Mouse (Mus musculus): Measurements from ENCODE around the gene Uqcc3.
"Not testable (repeated sequence)": the region's sequence is repeated elsewhere in the genome, so short reads cannot be mapped to it uniquely, and the experiment has no call there.

The Uqcc3 gene

DNA sequence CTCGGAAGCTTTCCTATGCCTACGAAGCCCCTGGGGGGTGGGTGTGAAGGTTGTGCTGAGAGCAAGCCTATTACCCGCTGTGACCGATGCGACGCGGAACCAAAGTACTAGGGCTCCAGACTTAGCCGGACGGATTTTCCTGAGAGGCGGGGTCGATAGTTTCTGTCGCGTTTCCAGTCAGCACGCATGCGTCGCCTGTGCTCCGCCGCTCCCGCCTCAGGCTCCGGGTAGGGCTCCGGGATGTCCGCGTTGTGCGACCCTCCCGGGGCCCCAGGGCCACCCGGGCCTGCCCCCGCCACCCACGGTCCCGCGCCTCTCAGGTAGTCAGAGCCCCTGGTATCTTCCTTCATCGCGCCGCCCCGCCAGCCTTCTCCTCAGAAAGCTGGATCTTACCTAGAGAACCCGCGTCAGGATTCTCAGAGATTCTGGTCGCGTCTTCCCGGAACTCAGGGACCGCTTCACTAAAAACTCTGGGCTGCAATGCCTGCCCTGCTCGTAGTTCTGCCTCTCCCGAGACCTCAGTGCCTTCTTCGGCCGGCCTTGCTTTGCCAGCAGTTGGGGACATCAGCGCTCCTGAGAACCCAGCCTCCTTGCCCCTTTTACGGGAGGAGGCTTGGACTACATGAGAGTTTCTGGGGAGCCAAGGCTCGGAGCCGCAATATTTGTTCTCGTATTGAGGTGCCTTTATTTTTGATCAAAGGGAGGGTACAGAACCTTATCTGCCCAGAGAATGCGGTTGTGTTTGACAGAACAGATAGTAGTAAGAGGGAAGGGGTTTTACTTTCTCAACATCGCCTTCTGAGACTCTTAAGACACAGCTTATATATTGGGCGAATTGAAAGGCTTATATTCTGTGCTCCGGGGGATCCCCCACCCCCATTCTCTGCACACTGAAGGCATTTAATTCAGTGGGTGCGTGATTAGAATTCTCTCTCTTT is 12.4 kb upstream of the Uqcc3 start, which contains the start of gene Ints5:
TSS of gene Ints5 (plus strand) at position 177 of the 938 bp plus-strand sequence.
- DNase-seq: peak; percentile 83

DNA sequence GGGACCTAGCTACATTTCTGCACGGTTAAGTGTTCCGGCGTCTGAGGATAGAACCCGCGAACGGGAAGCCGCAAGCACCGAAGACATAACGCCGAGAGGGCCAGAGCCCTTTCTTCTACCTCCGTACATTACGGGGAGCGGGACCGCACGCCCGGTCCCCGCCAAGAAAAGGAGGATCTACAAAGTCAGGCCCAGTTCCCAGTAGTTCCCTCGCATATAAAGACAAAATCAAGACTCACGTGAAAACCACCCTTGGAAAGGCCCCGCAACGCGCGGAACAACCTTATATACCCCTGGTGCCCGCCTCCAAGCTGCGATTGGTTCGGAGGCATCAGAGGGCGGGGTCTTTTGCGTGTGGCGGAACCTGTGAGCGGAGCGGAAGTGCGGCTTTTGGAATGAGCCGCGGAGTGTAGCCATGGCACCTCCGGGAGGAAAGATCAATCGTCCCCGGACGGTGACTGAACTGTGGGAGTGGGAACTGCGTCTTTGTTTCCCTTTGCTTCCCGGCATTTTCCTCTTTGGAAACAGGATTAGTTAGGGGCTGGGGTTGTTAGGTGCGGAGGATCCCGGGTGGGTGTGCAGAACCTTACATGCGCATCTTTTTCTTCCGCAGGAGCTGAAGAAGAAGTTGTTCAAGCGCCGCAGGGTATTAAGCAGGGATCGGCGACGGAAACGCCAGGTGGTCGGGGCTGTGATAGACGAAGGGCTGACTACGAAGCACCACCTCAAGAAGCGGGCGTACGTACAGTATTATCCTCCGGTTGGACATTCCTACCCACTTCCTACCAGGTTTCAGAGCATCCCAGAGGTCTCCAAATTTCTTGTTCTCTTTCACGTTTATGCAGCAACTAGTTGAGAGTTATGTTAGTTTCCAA is 8.0 kb upstream of the Uqcc3 start, which contains the start of the genes 1810009A15Rik and Gm49416:
TSS of gene 1810009A15Rik (plus strand) at position 343 of the 875 bp plus-strand sequence.
TSS of gene Gm49416 (plus strand) at position 416 of the 875 bp plus-strand sequence.
- peak; percentile 92 for DNase-seq

DNA sequence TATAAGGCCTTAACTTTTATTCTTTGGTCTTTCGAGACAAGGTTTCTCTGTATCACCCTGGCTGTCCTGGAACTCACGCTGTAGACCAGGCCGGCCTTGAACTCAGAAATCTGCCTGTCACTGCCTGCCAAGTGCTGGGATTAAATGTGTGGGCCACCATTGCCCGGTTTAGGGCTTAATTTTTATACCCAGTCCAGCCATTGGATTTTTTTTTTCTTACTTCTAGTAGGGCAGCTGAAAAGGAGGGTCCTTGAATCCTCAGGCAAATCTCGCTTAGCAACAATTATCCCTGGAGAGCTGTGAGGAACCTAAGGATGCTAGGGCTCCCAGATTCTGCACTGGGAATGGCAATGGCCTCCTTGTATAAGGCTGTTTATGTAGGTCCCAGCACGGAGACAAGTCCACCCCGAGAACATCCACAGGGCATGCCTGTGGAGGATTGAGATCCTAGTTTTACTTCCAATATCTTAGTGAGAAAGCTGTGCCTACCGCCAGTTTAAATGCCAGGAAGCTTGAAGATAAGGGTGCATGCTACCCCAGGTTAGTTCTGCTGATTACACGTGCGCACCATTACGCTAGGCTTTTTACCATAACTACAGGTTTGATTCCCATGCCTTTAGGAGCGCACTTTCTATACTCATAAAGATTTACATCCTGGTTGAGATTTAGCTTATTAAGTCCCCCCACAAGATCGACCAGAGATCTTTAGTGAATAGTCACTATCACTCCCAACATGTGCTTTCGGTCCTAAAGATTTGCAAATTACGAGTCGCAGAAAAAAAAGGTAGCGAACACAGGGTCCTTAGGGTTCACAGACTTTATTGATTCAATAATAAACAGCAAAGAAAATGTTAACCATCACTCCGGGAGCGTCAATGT is 7.1 kb upstream of the Uqcc3 start:
- DNase-seq: no peak

DNA sequence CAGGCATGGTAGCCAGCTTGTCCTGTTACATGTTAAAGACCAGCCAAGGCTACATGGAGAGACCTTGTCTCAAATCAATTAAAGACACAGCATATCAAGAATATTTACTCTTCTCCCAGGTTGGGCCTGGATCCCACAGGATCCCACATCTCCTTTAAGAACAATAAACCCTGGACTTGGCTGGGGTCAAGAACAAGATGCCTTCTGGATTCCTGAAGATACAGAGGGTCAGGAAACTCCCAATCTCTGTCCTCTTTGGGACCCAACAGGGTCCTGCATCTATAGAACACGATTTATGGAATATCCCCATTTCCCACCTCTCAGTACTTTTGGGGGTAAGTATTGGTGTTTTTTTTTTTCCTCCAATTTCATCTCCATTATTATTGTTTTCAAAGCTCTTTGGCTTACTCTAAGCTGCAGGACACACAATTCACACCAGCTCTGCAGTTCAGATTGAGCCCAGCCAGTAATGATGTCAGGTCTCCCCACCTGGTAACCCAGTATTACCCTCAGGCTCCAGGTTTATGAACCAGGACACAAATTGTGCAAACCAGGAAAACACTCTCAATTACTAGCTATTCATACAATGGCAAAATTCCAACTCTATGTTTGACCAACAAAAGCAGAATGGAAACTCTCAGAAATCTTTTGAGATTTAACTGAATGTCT is 6.3 kb upstream of the Uqcc3 start:
- DNase-seq: no peak

DNA sequence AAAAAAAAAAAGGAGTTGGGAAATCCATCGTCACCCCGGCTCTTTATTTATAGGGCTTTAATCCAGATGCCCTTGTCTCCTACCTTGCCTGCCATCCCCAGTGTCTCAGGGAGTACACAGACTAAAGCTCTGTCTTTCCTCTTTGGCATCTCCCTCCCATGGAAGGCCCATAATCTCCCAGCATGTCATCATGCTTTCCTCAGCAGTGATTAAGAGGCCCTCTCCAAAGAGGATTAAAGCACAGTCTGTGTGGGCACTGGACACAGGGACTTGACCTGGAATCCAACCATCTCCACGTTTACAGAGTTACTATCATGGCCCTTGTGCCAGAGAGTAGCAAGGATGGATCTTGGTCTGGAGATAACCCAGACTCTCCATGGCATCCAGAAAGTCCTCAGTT is 2.9 kb upstream of the Uqcc3 start, which contains the start of the genes Lbhd1 and Gm49403:
TSS of gene Lbhd1 (plus strand) at position 117 of the 400 bp plus-strand sequence.
TSS of gene Gm49403 (plus strand) at position 315 of the 400 bp plus-strand sequence.
- DNase-seq: no peak

DNA sequence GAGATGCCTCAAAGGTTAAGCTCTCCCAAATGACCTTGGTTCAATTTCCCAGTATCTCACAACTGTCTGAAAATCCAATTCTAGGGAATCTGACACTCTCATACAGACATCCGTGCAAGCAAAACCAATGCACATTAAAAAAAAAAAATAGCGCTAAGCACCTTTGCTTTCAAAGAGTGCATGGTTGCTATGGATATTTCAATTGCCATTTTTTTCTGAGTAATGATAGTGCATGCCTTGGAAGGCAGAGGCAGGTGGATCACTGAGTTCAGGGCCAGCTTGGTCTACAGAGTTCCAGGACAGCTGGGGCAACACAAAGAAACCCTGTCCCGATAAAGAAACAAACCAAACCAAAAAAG is 290 bp upstream of the Uqcc3 start:
- DNase-seq: no peak

DNA sequence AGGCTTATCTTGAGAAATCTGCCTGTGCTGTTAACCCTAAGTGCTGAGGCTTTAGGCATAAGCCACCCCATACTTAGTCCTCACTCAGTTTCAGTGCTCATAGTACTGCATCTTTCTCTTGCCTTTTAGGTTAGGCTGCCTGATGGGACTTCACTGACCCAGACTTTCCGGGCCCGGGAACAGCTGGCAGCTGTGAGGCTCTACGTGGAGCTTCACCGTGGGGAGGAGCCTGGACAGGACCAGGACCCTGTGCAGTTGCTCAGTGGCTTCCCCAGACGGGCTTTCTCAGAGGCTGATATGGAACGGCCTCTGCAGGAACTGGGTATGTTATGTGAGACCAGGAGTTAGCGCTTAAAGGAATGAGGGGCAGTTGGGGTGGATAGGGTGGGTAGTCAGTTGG is 5.7 kb downstream of the Uqcc3 start:
- no peak for DNase-seq

DNA sequence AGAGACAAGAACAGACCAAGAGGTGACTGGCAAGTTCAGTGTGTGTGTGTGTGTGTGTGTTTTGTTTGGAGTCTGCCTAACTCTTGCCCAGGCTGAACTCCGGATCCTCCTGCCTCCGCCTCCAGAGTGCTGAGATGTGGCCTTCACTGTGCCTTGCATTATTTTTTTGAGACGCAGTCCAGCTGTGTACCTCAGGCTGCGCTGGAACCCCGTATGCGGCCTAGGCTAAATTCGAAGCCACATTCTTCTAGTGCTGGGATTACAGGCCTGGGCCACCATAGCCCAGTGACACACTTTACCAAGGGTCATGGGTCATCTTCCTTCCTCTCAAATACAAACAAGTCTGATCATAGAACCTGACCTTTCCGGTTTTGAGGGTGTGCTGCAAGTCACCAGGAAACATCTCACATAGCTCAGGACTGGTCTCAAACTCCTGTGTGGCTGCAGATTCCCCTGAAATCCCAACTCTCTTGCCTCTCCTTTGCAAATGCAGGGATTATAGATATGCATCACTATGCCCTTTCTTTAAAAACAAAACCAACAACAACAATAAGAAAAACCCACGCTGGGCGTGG is 8.4 kb downstream of the Uqcc3 start:
- DNase-seq: no peak

DNA sequence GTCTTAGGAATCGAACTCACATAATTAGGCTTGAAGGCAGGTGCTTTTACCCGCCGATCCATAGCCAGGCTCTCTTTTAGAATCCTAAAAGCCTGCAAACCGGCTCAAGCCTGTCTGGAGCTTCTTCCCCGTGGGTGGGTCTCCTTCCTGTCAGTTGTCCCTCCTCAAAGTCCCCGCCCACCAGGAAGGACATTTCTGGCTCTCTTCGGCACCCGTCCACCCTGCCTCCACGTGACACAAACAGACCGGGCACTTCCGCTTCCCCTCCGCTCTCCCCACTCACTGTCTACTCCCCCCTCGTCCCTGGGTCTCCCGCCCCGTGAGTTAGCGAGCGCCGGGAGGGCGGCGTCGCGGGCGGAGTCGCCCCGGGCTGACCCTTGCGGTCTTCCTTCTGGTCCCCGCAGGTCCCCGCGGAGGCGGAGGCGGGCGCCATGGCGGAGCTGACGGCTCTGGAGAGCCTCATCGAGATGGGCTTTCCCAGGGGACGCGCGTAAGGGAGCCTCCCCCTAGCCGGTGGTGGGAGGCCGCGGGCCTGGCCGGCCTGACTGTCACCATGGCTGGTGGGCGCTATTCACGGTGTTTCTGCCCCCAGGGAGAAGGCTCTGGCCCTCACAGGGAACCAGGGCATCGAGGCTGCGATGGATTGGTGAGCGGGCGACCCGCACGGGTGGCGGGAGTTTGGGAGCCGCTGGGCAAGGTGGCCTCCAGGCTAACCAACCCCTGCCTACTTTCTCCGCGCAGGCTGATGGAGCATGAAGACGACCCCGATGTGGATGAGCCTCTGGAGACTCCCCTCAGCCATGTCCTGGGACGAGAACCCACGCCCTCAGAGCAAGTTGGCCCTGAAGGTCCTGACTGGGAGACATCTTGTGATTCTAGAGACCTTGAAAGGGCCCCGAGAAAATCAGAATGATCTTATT is 9.2 kb downstream of the Uqcc3 start, which contains the start of gene Ubxn1:
TSS of gene Ubxn1 (plus strand) at position 230 of the 920 bp plus-strand sequence.
- DNase-seq: peak; percentile 97

DNA sequence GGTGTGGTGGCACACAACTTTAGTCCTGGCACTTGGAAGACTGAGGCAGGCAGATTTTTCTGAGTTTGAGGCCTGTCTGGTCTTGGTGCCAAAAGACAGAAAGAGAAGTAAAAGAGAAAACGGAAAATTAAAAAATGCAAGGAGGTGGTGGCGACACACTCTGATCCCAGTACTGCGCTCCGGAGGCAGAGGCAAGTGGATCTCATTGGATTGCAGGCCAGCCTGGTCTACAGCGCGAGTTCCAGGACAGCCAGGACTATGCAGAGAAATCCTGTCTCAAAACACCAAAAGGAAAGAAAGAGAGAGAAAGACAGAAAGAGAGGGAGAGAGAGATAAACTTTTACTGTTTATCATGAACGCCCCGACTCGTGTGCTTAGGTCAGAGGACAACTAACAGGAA is 9.9 kb downstream of the Uqcc3 start:
- no peak for DNase-seq

DNA sequence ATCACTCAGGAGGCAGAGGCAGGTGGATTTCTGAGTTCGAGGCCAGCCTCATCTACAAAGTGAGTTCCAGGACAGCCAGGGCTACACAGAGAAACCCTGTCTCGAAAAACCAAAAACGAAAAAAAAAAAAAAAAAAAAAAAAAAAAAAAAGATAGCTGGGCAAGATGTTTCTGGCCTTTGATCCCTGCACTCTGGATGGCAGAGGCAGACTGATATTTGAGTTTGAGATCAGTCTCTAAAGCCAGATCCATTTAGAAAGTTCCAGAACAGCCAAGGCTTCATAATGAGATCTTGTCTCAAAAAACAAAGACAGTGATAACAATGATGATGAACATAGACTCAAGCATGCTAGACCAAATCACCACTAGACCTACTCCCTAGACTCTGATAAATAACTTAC is 10.3 kb downstream of the Uqcc3 start:
- not testable (repeated sequence) for DNase-seq

DNA sequence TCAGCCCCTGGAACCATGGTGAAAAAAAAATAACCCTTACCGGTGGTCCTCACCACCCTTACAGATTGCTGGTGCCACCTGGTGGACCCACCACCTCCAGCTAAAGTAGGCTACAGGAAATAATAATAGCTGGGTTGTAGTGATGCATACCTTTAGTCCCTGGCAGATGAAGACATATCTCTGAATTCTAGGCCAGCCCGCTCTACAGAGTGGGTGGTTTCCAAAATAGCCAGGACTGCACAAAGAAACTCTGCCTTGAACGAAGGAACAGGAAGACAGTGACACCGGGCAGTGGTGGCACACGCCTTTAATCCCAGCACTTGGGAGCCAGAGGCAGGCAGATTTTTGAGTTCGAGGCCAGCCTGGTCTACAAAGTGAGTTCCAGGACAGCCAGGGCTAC is 16.5 kb downstream of the Uqcc3 start:
- DNase-seq: no peak

DNA sequence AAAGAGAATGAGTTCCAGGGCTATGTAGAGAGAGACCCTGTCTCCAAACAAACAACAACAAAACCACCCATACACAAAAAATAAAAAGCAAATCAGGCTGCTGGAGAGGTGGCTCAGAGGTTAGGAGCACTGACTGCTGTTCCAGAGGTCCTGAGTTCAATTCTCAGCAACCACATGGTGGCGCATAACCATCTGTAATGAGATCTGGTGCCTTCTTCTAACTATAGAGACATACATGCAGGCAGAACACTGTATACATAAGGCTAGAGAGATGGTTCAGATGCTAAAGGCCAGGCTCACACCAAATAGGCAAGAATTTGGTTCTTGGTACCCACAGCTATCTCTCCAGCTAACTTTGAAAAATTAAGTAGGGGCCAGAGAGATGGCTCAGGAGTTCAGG is 21.7 kb downstream of the Uqcc3 start:
- DNase-seq: no peak

DNA sequence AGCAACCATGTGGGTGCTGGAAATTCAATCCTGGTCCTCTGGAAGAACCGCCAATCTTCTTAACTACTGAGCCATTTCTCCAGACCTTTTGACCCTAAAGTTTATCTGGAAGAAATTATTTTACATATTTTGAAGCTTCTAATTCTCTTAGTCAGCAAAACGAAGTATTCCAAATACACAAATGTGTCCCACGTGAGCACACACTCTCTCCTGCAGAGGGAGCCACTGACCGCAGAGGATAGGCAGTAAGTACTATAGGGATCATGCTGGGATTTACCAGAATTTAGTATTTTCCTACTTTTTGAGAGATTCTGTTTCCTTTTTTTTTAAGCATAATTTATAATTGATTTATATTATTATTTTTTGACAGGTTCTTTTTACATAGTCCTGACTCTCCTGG is 23.0 kb downstream of the Uqcc3 start:
- no peak for DNase-seq

DNA sequence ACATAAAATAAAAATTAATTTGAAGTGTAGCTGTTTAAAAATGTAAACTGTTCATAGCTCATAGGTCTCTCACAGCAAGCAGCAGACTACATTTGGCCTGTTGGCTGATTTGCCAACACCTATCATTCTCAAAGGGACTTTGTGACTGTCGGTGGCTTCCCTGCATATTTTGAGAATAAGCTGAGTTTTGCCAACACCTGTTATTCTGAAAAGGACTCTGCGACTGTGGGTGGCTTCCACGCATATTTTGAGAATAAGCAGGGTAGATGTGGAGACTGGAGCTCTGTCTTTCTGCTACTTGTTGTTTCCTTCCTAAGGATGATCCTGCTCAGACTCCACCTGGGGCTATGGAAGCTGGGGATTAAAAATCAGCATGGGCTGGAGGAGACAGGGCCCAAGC is 27.6 kb downstream of the Uqcc3 start:
- no peak for DNase-seq

DNA sequence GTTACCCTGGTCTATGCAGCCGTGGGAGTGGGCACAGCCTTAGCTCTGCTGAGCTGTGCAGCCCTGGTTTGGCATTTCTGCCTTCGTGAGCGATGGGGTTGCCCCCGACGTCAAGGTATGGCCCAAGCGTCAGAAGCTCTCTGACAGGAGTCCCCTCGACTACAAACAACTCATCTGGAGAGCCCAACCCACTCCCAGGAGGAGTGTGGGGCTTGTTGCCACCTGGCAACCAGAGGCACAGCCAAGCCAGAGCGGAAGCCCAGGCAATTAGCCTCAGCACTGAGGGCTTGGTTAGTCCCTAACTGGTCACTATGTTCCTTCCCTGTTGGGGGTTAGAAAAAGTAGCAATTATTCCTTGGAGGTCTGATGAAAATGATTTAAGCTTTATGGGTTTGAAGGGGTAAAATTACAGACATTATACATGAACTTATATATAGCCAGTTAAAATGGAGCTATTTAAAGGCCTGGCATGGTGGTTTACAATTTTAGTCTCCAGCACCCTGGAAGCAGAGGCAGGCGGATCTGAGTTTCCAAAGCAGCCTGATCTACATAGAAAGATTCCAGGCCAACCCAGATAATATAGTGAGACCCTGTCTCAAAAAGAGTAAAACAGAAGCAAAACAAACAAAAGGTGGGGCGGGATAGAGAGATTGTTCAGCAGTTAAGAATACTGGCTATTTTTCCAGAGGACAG is 28.3 kb downstream of the Uqcc3 start:
- DNase-seq: no peak

DNA sequence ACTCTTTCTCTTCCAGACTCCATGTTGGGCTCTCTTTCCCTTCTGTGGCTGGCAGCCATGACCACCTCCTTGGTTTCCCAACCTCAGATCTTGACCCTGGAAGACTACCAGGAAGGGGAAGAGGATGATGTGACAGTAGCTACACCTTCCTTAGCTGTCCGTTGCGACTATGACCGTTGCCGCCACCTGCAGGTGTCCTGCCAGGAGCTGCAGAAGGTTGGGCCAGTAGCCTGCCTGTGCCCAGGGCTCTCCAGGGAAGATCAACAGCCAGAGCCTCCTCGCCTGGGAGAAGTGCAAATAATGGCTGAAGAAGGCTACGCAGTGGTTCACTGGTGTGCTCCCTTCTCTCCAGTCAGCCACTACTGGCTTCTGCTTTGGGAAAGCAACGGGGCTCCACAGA is 29.1 kb downstream of the Uqcc3 start:
- DNase-seq: no peak

DNA sequence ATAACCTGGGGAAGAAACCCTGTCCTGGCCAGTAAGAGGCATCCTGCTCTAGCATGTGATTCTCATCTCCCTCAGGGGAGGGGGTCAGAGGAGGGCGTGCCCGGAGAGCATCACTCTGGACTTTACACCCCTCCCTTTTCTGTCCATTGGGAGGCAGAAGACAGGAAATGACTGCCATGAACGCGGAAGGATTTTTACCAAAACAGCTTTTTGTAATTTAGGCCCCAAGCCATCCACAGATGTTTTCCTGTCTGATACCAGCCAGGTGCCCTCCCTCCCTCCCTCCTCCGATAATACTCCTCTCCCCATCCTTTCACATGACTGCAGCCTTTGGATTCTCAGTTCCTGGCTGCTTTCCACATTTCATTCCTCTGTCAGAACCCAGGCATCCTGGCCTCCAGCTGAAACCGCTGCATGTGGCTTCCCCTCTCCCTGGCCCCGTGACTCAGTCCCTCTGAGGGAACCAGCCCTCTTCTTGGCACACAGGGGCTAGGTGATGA is 30.3 kb downstream of the Uqcc3 start, which contains the start of gene Lrrn4cl:
TSS of gene Lrrn4cl (plus strand) at position 367 of the 500 bp plus-strand sequence.
- DNase-seq: no peak

DNA sequence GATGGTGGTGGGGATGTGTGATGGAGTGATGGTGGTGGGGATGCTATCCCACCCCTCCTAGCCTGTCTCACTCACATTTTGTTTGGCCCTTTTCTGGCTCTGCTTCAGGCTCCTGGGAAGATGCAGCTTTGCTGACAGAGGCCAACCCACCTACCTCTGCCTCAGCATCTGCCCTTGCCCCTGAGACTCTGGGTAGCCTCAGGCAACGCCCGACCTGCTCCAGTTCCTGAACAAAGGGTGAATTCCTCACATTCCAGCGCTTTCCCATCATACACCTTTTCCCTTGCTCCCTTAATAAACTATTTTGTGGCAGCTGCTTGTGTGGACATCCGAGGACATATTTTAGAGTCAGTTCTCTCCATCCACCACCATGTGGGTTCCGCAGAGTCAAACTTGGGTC is 32.4 kb downstream of the Uqcc3 start:
- no peak for DNase-seq

Measured in cerebellum, adult 11-12 months (tissue).